Mouse (Mus musculus): ENCODE data around the gene Vsig10.

- TF ChIP-seq CTCF (IDR thresholded peaks at IDR 0.05; ENCODE audit: control insufficient read depth, insufficient read depth, insufficient read length), result no peak
- TF ChIP-seq CEBPB (IDR thresholded peaks at IDR 0.05; ENCODE audit: low read depth), result no peak
- TF ChIP-seq MYOD1 (IDR thresholded peaks at IDR 0.05; ENCODE audit: control insufficient read depth, insufficient read length, low read depth), result no peak
- no peak for TF ChIP-seq USF1 (IDR thresholded peaks at IDR 0.05; ENCODE audit: low read depth)
- no peak for TF ChIP-seq MAX (IDR thresholded peaks at IDR 0.05)
- TF ChIP-seq FOSL1 (IDR thresholded peaks at IDR 0.05; ENCODE audit: insufficient read depth, low read length, poor library complexity, severe bottlenecking), result no peak
- TF ChIP-seq MYOG (IDR thresholded peaks at IDR 0.05; ENCODE audit: control insufficient read depth, extremely low read depth, insufficient read length), result no peak
Measured at GRCm38 (mm10) chr5:117370592-117370991, 51.7 kb downstream of the Vsig10 start.
